Comparison of ENCODE assay signal across 9 mouse cellular contexts in genomic region chr8:84559121-84559604, GRCm38 (mm10).
DNase-seq lines count a peak whose midpoint lies in the region; ATAC-seq lines count a peak whose summit lies in the region.
"Had no signal": no experiment of that assay in that cellular context is flagged by ENCODE, and none has a peak within 500 bp of the region (broad histone marks: within the 10 kb centered on the region; RNA-seq: fewer than 3 reads in every experiment).

No protein-coding gene starts in this region.

- peak overlapping the region; percentile 41 for H3K4me3 ChIP-seq in hindbrain, embryonic 16.5 days (ENCODE audit: low read length)
- H3K4me3 ChIP-seq in midbrain, embryonic 15.5 days = peak overlapping the region; percentile 30
- H3K4me3 ChIP-seq: erythroblast, embryonic 14.5 days had no signal

- H3K27ac ChIP-seq in hindbrain, embryonic 16.5 days (ENCODE audit: low read depth, low read length) = no peak overlapping the region
- H3K27ac ChIP-seq in midbrain, embryonic 15.5 days = no peak overlapping the region

- peak; percentile 72 to 77 for DNase-seq in cerebellum, postnatal 10 days
- DNase-seq in cerebellum, adult 11 months = no peak
- peak; percentile 45 for DNase-seq in right cerebral cortex, postnatal 25 days
- DNase-seq in right cerebral cortex, postnatal 36 days (ENCODE audit: low spot score in 2 of 2) = no peak
- DNase-seq in spleen, adult 18-20 months = no peak
- no peak for DNase-seq in frontal cortex, postnatal 36 days (ENCODE audit: low spot score in 2 of 2)

- 1% methylated on average over 68 of the region's 84 CpGs for WGBS in hindbrain, embryonic 16.5 days
- WGBS in midbrain, embryonic 15.5 days = under 1% methylated on average over 81 of the region's 84 CpGs

- H3K4me2 ChIP-seq in hindbrain, embryonic 16.5 days (ENCODE audit: low read length) = peak overlapping the region; percentile 64
- H3K4me2 ChIP-seq in midbrain, embryonic 15.5 days = peak overlapping the region; percentile 44

- peaks cover 23% of the 10 kb centered on the region for H3K27me3 ChIP-seq in hindbrain, embryonic 16.5 days (replicated peaks; ENCODE audit: control insufficient read depth, insufficient read depth, low read length)
- H3K27me3 ChIP-seq in midbrain, embryonic 15.5 days (replicated peaks) = peaks cover 38% of the 10 kb centered on the region

- ATAC-seq in hindbrain, embryonic 16.5 days = no peak
- 0 out of 2 replicates have a peak, but pooled peaks have one; percentile 15 for ATAC-seq in midbrain, embryonic 15.5 days (replicated peaks)

- peak overlapping the region; percentile 44 for H3K9ac ChIP-seq in hindbrain, embryonic 16.5 days (ENCODE audit: low read depth, low read length)
- H3K9ac ChIP-seq in midbrain, embryonic 15.5 days = no peak overlapping the region

- H3K9me3 ChIP-seq in hindbrain, embryonic 16.5 days (ENCODE audit: control insufficient read depth, low read length) = no peaks in the 10 kb centered on the region
- H3K9me3 ChIP-seq in midbrain, embryonic 15.5 days = no peaks in the 10 kb centered on the region

- H3K4me1 ChIP-seq in hindbrain, embryonic 16.5 days (ENCODE audit: control insufficient read depth, insufficient read depth, low read depth, low read length) = peaks cover 14% of the 10 kb centered on the region
- H3K4me1 ChIP-seq in midbrain, embryonic 15.5 days = peaks cover 10% of the 10 kb centered on the region

- H3K36me3 ChIP-seq in hindbrain, embryonic 16.5 days (ENCODE audit: control insufficient read depth, insufficient read depth, low read length) = no peaks in the 10 kb centered on the region
- no peaks in the 10 kb centered on the region for H3K36me3 ChIP-seq in midbrain, embryonic 15.5 days (replicated peaks)

Comparison
In these comparisons a context has a peak if more than half of its experiments do, and no peak if none do; other contexts are left out.
1. DNase-seq: peak in cerebellum, postnatal 10 days (2 of 2) and right cerebral cortex, postnatal 25 days (single experiment); none in cerebellum, adult 11 months (single experiment), right cerebral cortex, postnatal 36 days (0 of 2), spleen, adult 18-20 months (0 of 2) and frontal cortex, postnatal 36 days (0 of 2).